Mouse (Mus musculus): ENCODE results near the gene Ecsit. TPM values are rescaled to one million over a fixed set of nuclear protein-coding genes. Genes with fewer than 3 reads are reported as not detected.

Ecsit gene
- polyA plus RNA-seq, 1 experiment from 2014 or later: 40.9 TPM

DNA sequence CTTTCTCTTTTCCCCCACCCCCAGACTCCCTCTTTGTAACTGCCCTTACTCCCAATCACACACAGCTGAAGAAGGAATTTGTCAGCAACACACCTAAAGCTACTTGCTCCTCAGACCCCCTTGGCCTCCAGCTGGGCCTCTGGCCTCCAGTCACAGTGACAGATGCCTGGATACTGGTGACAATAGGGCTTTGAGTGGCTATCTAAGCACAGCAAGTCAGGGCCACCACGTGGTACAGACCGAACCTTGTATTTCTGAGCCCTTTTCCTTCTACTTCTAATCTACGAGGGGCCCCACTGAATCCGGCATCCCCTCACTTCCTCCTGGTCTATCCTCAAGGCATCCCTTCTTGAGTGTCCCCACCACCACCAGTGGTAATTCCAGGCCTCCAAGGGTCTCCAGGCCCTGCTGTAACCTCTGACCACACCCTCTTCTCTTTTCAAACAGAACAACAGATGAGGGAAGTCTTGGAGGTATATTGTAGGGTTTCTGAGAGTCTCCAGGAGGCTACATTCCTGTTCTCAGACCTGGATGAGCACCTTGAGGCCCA lies 35.4 kb downstream of the Ecsit start:
- H3K27me3 ChIP-seq: peaks cover 76% of the 10 kb centered on the region

GRCm38 (mm10) chr9:22049315-22049714 lies 35.9 kb downstream of the Ecsit start:
- H3K27me3 ChIP-seq: peaks cover 71% of the 10 kb centered on the region
- no peaks in the 10 kb centered on the region for H3K36me3 ChIP-seq
- H3K27ac ChIP-seq: no peak overlapping the region
- H3K4me1 ChIP-seq: peaks cover 20% of the 10 kb centered on the region
- no peak overlapping the region for H3K4me2 ChIP-seq
- H3K9ac ChIP-seq: no peak overlapping the region
- no peaks in the 10 kb centered on the region for H3K9me3 ChIP-seq
- ATAC-seq (ENCODE audit: insufficient number of reproducible peaks, insufficient read depth, low FRiP score, low TSS enrichment, low read depth): no peak
- whole genome bisulfite sequencing: 60% methylated on average over 11 of the region's 11 CpGs
- H3K4me3 ChIP-seq: no peak overlapping the region

More for the DNA sequence above, 35.4 kb downstream of the Ecsit start:
- WGBS: 36% methylated on average over 4 of the region's 4 CpGs
- Histone ChIP-seq H3K9ac (no peak overlapping the region), H3K9me3 (no peaks in the 10 kb centered on the region), H3K4me1 (peaks cover 24% of the 10 kb centered on the region), H3K4me2 (peak overlapping the region; percentile 71; the same call in 1 of the 2 replicates), H3K4me3 (peak overlapping the region; percentile 42; the same call in 1 of the 2 replicates), H3K36me3 (no peaks in the 10 kb centered on the region), H3K27ac (no peak overlapping the region)
- no peak for ATAC-seq (ENCODE audit: insufficient number of reproducible peaks, insufficient read depth, low FRiP score, low TSS enrichment, low read depth)

DNA sequence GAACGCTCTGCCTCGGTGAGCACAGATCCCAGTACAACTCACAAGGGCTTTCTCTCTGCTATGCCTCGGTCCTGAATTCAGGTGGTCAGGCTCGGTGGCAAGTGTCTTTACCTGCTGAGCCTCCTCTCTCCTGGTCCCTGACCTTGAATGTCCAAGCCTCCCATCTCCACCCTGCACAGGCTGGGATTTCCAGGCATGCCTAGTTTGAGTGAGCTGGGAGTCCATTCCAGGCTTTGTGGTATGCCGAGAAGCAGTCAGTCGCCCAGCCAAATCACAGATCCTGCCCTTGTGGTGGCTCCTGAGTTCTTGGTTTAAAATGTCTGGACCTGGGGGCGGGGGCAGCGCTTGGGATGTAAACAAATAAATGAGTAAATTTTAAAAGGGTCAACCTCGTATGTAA lies 37.9 kb downstream of the Ecsit start:
- Histone ChIP-seq H3K4me2 (no peak overlapping the region), H3K9ac (no peak overlapping the region), H3K4me1 (peaks cover 19% of the 10 kb centered on the region), H3K27me3 (peaks cover 52% of the 10 kb centered on the region), H3K36me3 (no peaks in the 10 kb centered on the region), H3K27ac (no peak overlapping the region), H3K4me3 (no peak overlapping the region), H3K9me3 (no peaks in the 10 kb centered on the region)
- no peak for ATAC-seq (ENCODE audit: insufficient number of reproducible peaks, insufficient read depth, low FRiP score, low TSS enrichment, low read depth)
- 54% methylated on average over 9 of the region's 9 CpGs for WGBS

- WGBS: 69% methylated on average over 2 of the region's 2 CpGs
- ATAC-seq (ENCODE audit: insufficient number of reproducible peaks, insufficient read depth, low FRiP score, low TSS enrichment, low read depth): no peak
- no peaks in the 10 kb centered on the region for H3K4me1 ChIP-seq
Observed at GRCm38 (mm10) chr9:22041832-22042231, 43.4 kb downstream of the Ecsit start.

DNA sequence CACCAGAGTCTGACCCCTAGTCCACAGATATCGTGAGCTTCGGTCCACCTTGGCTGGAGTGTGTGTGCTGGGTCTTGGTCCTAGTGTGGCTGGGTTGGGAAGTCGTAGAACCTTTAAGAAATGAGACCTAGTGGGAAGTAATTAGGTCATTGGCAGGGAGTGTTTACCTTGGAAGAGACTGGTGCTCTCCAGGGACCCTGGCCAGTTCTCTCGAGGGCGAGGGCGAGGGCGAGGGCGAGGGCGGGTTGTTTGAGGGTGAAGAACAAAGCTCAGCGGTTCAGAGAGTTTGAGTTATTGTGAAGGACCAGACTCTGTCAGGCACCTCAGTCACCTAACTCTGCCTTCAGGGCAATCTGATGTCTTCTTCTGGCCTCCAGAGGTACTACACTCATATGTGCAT lies 47.4 kb downstream of the Ecsit start:
- H3K9ac ChIP-seq: no peak overlapping the region
- 84% methylated on average over 10 of the region's 10 CpGs for WGBS
- peaks cover 8% of the 10 kb centered on the region for H3K4me1 ChIP-seq
- no peak overlapping the region for H3K4me2 ChIP-seq
- no peak for ATAC-seq (ENCODE audit: insufficient number of reproducible peaks, insufficient read depth, low FRiP score, low TSS enrichment, low read depth)
- no peak overlapping the region for H3K4me3 ChIP-seq
- no peaks in the 10 kb centered on the region for H3K27me3 ChIP-seq
- no peak overlapping the region for H3K27ac ChIP-seq
- no peaks in the 10 kb centered on the region for H3K9me3 ChIP-seq
- no peaks in the 10 kb centered on the region for H3K36me3 ChIP-seq

More at GRCm38 (mm10) chr9:22041832-22042231, 43.4 kb downstream of the Ecsit start:
- no peak overlapping the region for H3K4me3 ChIP-seq
- H3K27ac ChIP-seq: no peak overlapping the region
- H3K4me2 ChIP-seq: no peak overlapping the region
- H3K9ac ChIP-seq: no peak overlapping the region
- no peaks in the 10 kb centered on the region for H3K36me3 ChIP-seq
- no peaks in the 10 kb centered on the region for H3K9me3 ChIP-seq
- no peaks in the 10 kb centered on the region for H3K27me3 ChIP-seq

DNA sequence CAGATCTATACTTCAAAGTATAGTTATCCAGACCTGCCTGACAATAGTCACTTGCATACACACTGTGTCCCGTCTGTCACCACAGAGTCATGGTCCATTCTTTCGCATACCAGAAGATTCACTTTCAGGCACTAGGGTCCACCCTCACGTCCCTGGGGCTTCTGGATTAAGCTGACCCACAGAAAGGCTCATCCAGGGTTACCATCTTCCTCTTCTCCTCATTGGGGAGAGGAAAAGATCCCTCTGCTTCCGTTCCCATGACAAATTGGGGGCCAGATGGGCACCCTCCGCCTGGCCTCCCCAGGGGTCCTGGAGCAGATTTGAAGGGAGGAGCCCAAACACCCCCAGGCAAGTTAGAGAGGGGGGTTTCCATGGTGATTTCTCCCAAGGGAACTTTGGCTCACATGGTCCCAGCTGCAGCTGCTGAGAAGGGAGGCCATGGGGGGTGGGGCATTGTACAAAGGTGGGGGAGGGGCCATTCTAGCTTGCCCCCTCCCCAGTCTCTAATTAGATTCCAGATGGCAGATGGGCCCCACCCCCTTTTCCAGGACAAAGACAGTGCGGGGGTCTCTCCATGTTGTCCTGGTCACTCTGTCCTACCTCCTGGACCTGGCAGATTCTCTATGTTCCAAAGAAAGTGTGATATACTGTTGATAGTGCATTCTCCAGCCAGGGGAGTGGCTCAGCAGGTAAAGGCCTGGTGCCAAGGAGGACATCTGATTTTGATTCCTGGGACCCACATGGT lies 49.8 kb downstream of the Ecsit start:
- Histone ChIP-seq H3K4me2 (no peak overlapping the region), H3K9me3 (no peaks in the 10 kb centered on the region), H3K4me3 (no peak overlapping the region), H3K36me3 (no peaks in the 10 kb centered on the region), H3K4me1 (peaks cover 8% of the 10 kb centered on the region), H3K27ac (no peak overlapping the region), H3K27me3 (no peaks in the 10 kb centered on the region), H3K9ac (no peak overlapping the region)
- 49% methylated on average over 6 of the region's 6 CpGs for WGBS
- no peak for ATAC-seq (ENCODE audit: insufficient number of reproducible peaks, insufficient read depth, low FRiP score, low TSS enrichment, low read depth)

DNA sequence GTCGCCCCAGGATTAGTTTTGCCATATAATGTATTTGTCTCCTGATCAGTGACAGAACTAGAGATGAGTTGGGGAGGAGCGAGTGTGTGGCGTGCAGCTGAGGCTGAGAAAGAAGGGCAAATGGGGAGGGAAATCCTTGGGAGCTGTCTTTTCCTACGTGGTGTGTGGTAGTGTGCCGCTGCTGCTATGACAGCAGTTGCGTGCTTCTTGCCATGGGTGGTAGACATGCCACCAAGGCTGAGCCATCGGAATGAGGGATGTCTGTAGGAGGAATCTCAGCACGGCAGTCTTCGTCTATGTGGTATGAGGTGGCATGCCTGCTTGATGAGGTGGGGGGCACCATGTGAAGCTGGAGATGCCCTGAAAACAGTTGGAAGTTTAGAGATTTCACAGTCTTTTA lies 54.9 kb downstream of the Ecsit start:
- H3K36me3 ChIP-seq: no peaks in the 10 kb centered on the region
- 90% methylated on average over 9 of the region's 9 CpGs for WGBS
- H3K9ac ChIP-seq: no peak overlapping the region
- no peaks in the 10 kb centered on the region for H3K9me3 ChIP-seq
- H3K4me2 ChIP-seq: no peak overlapping the region
- H3K27me3 ChIP-seq: no peaks in the 10 kb centered on the region
- ATAC-seq (ENCODE audit: insufficient number of reproducible peaks, insufficient read depth, low FRiP score, low TSS enrichment, low read depth): no peak
- no peak overlapping the region for H3K27ac ChIP-seq
- no peak overlapping the region for H3K4me3 ChIP-seq
- H3K4me1 ChIP-seq: peaks cover 1% of the 10 kb centered on the region

DNA sequence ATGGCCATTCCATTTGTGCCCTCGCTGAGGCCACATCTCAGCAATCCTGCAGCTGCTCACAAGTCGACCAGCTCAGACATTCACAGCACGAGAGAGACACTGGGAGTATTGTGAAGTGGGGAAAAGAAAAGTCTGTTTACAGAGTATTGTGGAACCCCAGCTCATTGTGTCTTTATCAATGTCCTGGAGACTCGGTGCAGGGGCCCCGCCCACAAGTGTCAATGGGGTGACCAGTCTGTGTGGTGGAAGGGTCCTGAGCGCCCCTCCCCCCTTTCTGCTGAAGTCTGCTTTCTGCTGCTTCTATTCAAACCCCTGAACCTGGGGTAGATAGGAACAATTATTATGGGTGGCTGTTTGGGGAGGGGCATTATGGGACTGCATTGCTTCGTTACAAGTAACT lies 56.8 kb downstream of the Ecsit start:
- Histone ChIP-seq H3K36me3 (no peaks in the 10 kb centered on the region), H3K27me3 (no peaks in the 10 kb centered on the region), H3K4me2 (no peak overlapping the region), H3K4me3 (no peak overlapping the region), H3K9me3 (no peaks in the 10 kb centered on the region), H3K27ac (no peak overlapping the region), H3K9ac (no peak overlapping the region), H3K4me1 (no peaks in the 10 kb centered on the region)
- no peak for ATAC-seq (ENCODE audit: insufficient number of reproducible peaks, insufficient read depth, low FRiP score, low TSS enrichment, low read depth)
- 51% methylated on average over 7 of the region's 7 CpGs for WGBS

GRCm38 (mm10) chr9:22024592-22024991 lies 60.6 kb downstream of the Ecsit start:
- H3K36me3 ChIP-seq: no peaks in the 10 kb centered on the region
- H3K27ac ChIP-seq: no peak overlapping the region
- no peaks in the 10 kb centered on the region for H3K9me3 ChIP-seq
- no peaks in the 10 kb centered on the region for H3K4me1 ChIP-seq
- H3K4me3 ChIP-seq: no peak overlapping the region
- 41% methylated on average over 8 of the region's 8 CpGs for WGBS
- H3K9ac ChIP-seq: no peak overlapping the region
- H3K27me3 ChIP-seq: no peaks in the 10 kb centered on the region; the same call in 1 of the 2 replicates
- no peak for ATAC-seq (ENCODE audit: insufficient number of reproducible peaks, insufficient read depth, low FRiP score, low TSS enrichment, low read depth)
- H3K4me2 ChIP-seq: no peak overlapping the region

Small RNA genes lying within 50 kb of the gene (microRNA-seq; reads per million reads assigned to microRNA genes)
- not detected for gene Mir7084

Other genes starting within 250 kb of the Ecsit start
- gene Angptl8, start 249.9 kb downstream of the Ecsit start, polyA plus RNA-seq (2015; fragmentation: Nextera tagmentation; extraction: Ambion mirVana): 0.74 and 1.1 TPM in 2 replicates
- gene Dock6, start 232.8 kb downstream of the Ecsit start, polyA plus RNA-seq (2015; fragmentation: Nextera tagmentation; extraction: Ambion mirVana): 27.4 and 29.2 TPM in 2 replicates
- 16.6 and 18.2 TPM in 2 replicates for gene Rab3d, start 167.2 kb downstream of the Ecsit start, polyA plus RNA-seq (2015; fragmentation: Nextera tagmentation; extraction: Ambion mirVana)
- gene Ccdc159, start 158.0 kb downstream of the Ecsit start, polyA plus RNA-seq (2015; fragmentation: Nextera tagmentation; extraction: Ambion mirVana): 4.1 and 4.3 TPM in 2 replicates
- 44.5 and 46.7 TPM in 2 replicates for gene Tmem205, start 157.9 kb downstream of the Ecsit start, polyA plus RNA-seq (2015; fragmentation: Nextera tagmentation; extraction: Ambion mirVana)
- 12.7 and 14.5 TPM in 2 replicates for gene Plppr2, start 148.4 kb downstream of the Ecsit start, polyA plus RNA-seq (2015; fragmentation: Nextera tagmentation; extraction: Ambion mirVana)
- 5.2 and 7.3 TPM in 2 replicates for gene Swsap1, start 129.7 kb downstream of the Ecsit start, polyA plus RNA-seq (2015; fragmentation: Nextera tagmentation; extraction: Ambion mirVana)
- gene Epor, start 121.9 kb downstream of the Ecsit start, polyA plus RNA-seq (2015; fragmentation: Nextera tagmentation; extraction: Ambion mirVana): 8.5 and 9.3 TPM in 2 replicates
- gene Rgl3, start 96.0 kb downstream of the Ecsit start, polyA plus RNA-seq (2015; fragmentation: Nextera tagmentation; extraction: Ambion mirVana): 0.59 and 0.94 TPM in 2 replicates
- 1.2 and 1.8 TPM in 2 replicates for gene Ccdc151, start 82.8 kb downstream of the Ecsit start, polyA plus RNA-seq (2015; fragmentation: Nextera tagmentation; extraction: Ambion mirVana)
- 120 and 125 TPM in 2 replicates for gene Prkcsh, start 82.6 kb downstream of the Ecsit start, polyA plus RNA-seq (2015; fragmentation: Nextera tagmentation; extraction: Ambion mirVana)
- gene Elavl3, start 33.4 kb downstream of the Ecsit start, polyA plus RNA-seq (2015; fragmentation: Nextera tagmentation; extraction: Ambion mirVana): 2.5 and 3.0 TPM in 2 replicates
- gene Gm49318, start 14.2 kb downstream of the Ecsit start, polyA plus RNA-seq (2015; fragmentation: Nextera tagmentation; extraction: Ambion mirVana): not detected in 2 replicates
- 13.0 and 13.6 TPM in 2 replicates for gene Zfp653, start 14.1 kb downstream of the Ecsit start, polyA plus RNA-seq (2015; fragmentation: Nextera tagmentation; extraction: Ambion mirVana)
- gene Cnn1, start 13.8 kb upstream of the Ecsit start, polyA plus RNA-seq (2015; fragmentation: Nextera tagmentation; extraction: Ambion mirVana): 0.76 and 3.6 TPM in 2 replicates
- gene Elof1, start 31.7 kb upstream of the Ecsit start, polyA plus RNA-seq (2015; fragmentation: Nextera tagmentation; extraction: Ambion mirVana): 175 and 194 TPM in 2 replicates
- 9.2 and 10.7 TPM in 2 replicates for gene Acp5, start 50.3 kb upstream of the Ecsit start, polyA plus RNA-seq (2015; fragmentation: Nextera tagmentation; extraction: Ambion mirVana)
- gene Pigyl, start 71.4 kb upstream of the Ecsit start, polyA plus RNA-seq (2015; fragmentation: Nextera tagmentation; extraction: Ambion mirVana): 71.9 and 75.9 TPM in 2 replicates
- gene Zfp872, start 102.7 kb upstream of the Ecsit start, polyA plus RNA-seq (2015; fragmentation: Nextera tagmentation; extraction: Ambion mirVana): 0.14 and 0.15 TPM in 2 replicates
- gene Zfp809, start 140.3 kb upstream of the Ecsit start, polyA plus RNA-seq (2015; fragmentation: Nextera tagmentation; extraction: Ambion mirVana): 19.5 and 19.7 TPM in 2 replicates
- gene Zfp599, start 174.5 kb upstream of the Ecsit start, polyA plus RNA-seq (2015; fragmentation: Nextera tagmentation; extraction: Ambion mirVana): 7.6 and 8.4 TPM in 2 replicates
- 30.1 and 31.3 TPM in 2 replicates for gene Zfp810, start 222.2 kb upstream of the Ecsit start, polyA plus RNA-seq (2015; fragmentation: Nextera tagmentation; extraction: Ambion mirVana)

All from embryonic facial prominence, embryonic 13.5 days (tissue).